Mouse (Mus musculus) neutrophil, adult 5-6 weeks (primary cell): ENCODE measurements around the gene Chdh. TPM values are rescaled to one million over a fixed set of nuclear protein-coding genes. Genes with fewer than 3 reads are reported as not detected.
A peak's percentile ranks its signal among the peaks of the same experiment; 100 is the strongest.

Experiments used
- ATAC-seq: fragments of 151-379, 151-347 bp; 2 replicates; pipeline ENCODE4 v1.8.0; 2017; ENCODE audit warnings: mild to moderate bottlenecking, moderate TSS enrichment; ENCODE audit not compliant: insufficient number of reproducible peaks, poor library complexity, low FRiP score, severe bottlenecking; ENCODE audit errors: extremely low read depth
- total RNA-seq: library from RNA; stranded (forward); fragments of 200-1000 nt; gene quantifications from 2 replicates; pipeline ENCODE4 v1.2.3, GENCODE M21; 2017

The Chdh gene
- 0.12 and 0.25 TPM in 2 replicates for total RNA-seq

DNA sequence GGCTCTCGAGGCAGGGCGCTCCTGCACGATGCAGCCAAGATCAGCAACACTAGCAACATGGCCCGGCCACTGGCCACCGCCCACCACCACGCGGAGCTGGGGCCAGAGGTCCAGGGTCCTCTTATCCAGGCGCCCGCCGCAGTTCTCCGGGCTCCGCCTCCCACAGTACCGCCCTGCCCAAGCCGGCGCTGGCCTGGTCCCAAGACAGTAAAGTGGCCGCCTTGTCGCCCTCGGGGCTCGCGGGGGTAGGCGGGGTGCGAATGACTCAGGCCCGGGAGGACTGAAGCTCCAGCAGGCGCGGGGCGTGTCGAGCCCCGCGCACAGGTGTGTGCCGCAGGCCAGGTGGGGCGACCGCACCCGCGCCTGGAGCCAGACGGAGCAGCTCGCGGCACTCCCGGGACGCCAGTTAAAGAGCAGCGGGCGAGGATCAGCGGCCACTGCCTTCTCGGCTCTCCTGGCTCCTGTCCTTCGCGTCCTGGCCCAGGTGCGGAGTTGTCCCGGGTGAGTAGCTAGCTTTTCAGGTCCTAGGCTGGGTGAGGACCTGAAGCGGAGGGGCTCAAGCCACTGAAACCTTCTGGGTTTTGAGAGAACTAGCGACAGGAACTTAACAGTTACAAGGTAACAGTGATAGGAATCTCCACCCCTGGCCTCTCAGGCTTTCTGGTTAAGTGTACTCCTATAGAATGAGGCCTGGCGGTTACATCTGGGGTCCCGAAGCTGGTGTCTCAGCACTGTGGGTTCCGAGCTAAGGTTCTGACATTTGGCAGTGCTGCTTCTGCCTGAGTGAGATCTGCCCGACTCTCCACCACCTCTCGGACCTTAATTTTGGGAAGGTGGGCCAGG lies at the start of gene Chdh, which contains the start of gene Il17rb:
Gene Chdh, plus strand, starts transcription at position 291 of the 843 bp plus-strand sequence.
Gene Il17rb, minus strand, starts transcription at position 164 of the 843 bp plus-strand sequence.
- ATAC-seq, result no peak

DNA sequence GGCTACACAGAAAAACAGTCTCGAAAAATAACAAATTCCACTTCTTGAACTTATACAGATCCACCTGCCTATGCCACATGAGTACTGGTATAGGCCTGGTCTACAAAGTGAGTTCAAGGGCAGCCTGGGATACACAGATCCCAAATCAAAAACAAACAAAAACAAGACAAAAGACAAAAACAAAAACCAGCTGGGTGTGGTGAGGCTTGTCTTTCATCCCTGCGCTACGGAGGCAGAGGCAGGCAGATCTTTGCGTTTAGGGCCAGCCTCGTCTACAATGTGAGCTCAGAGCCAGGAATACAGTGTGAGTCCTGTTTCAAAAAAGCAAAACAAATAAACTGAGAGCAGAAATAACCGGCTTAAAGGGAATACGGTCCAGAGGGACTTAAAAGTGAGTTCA lies 41.2 kb upstream of the Chdh start:
- no peak for ATAC-seq

DNA sequence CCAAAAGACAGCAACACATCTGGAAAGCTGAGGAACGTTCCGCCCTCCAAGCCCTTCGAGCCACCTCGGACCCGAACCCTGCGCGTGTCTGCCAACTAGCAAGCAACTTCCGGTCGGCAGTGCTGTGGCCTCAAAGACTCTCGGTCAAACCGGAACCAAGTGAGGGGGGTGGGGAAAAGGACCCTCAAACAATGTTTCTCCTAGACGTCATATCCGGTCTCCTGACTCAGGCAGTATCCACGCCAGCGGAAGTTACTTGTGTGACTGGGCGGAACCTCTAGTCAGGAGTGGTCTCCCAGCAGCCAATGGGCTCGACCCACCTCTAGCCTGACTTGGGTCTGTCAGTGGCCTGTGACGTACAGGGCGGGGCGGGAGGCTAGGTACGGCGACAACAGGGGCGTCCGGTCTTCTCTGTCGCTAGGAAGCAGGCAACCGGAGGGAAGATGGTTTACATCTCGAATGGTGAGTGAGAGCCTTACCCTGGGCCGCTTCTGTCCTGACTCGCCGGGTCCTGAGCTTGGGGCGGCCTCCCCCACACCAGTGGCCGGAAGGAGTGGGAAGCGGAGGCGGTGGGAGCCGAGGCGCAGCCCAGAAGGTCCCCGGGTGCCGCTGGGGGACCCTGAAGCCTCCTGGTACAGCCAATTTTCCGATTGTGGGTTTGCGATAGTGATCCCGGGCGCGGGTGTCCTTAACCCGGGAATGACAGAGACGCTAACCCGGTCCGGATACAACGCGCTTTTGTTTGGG lies 40.6 kb upstream of the Chdh start, which contains the start of gene Selenok:
Gene Selenok, plus strand, starts transcription at position 234 of the 747 bp plus-strand sequence.
- ATAC-seq, result peak; percentile 98

DNA sequence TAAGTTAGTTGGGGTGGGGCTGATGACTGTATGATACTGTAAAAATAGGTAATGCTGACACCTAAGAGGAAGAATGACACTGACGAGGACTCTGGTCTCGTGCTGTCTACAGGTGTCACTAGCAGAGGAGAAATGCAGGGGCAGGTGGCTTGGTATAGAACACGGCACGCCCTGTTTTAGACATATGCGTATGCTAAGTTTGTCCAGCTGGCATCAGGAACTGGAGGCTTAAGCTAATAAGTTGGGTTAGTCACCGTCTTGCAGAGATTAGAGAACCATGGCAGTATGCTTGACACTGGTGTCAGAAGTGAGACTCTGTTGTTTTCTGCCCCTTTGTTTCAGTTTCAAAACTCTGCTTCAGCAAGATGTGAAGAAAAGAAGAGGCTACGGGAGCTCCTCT lies 37.4 kb upstream of the Chdh start:
- no peak for ATAC-seq

DNA sequence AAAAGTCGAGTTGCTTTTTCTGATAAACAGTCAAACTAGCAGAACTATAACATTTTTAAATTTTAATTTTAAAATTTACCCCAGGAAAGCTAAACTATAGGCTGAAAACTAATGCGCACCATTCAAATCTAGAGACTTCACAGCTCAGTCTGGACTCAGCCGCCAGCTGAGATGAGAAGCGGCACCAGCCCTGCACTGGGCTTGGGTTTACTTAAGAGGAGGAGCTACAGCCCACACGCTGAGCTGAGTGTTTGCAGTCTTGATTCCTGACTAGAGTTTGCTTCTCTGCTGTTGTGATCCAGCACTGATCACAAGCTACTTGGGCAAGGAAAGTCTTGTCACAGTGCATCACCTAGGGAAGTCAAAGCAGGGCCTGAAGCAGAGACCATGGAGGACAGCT lies 36.8 kb upstream of the Chdh start:
- no peak for ATAC-seq

DNA sequence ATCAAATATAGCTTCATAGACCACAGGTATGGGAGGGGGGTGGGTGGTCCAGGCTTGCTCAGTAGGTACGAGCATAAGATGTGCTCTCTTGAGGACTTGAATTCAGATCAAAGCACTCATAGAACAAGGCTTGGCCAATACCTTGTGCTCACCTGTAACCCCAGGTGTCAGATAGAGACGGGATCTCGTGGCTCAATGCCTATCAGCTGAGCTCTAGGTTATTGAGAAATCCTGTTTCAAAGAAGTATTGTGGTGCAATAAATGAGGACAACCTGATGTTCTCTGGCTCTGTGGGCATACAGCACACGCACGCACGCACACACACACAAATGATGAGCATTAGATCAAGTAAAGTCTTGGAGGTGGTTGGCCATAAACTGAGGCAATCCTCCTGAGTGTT lies 31.9 kb upstream of the Chdh start:
- ATAC-seq, result no peak

DNA sequence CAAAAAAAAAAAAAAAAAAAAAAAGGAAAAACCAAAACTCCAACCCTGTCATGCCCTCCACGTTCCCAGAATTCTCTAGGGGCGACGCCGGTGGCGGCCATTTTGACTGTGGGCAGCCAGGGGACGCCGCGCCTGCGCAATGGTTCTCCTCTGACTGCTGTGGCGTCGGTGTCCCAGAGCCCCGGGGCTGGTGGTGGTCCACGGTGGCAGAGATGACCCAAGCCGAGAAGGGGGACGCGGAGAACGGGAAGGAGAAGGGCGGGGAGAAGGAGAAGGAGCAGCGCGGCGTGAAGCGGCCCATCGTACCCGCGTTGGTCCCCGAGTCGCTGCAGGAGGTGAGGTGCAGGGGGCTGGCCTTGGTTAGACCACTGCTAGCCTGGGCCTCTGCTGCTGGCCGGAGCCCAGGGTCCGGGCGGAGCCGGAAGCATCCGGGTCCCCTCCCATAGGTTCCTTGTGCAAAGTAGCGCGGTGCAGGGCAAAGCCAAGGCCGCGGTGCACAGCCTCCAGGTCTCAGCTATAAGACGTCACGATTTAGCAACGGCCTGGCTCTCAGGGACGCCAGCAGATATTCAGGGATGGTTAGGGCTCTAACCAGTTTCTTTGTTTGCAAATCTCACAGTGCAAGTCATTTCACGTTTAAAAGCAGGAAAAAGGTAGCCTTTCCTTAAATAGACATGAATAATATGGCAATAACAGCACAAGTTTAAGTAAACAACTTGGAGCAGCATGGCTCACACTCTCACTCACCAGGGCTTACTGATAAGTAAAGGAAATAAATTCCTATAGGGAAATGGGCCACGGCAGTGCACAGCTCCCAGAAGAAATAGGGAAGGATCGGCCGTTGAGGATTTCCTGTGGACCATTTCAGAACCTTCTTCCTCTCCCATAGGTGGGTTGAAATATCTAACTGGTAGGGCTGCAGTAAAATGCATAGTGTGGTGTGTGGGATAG lies 30.3 kb upstream of the Chdh start, which contains the start of gene Actr8:
Gene Actr8, plus strand, starts transcription at position 84 of the 951 bp plus-strand sequence.
- peak; percentile 47; the same call in 1 of the 2 replicates for ATAC-seq

DNA sequence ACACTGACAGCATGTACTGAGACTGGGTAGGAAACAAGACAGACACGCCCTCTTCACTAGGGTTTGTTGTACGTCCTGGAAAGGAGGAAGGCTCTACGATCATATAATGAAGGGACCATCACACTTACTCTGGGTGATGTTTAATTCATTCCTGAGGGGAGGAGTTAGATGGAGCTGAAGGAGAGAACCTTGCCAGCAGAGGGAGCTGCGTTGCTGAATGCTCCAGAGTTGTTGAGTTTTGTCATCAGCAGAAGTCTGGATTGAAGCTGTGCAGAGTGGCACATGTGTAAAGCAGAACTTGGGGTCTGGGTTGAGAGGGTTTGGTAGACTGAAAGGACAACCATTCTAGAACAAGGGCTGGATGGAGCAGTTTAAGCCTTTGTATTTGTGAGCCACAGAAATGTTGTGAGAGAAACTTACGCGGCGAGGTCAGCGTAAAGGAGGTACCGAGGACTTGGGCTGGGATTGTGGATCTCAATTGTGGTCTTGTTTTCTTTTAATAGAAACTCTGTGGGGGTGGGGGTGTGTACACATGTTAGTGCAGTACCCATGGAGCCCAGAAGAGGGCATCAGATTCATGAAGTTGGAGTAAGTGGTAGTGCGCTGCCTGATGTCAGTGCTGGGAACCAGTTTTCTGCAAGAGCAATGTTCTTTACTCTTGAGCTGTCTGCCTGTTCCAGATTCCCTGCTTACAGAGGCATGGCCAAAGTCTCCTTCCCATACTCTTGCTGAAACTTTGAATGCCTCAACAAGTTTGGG lies 28.2 kb upstream of the Chdh start:
- no peak for ATAC-seq

DNA sequence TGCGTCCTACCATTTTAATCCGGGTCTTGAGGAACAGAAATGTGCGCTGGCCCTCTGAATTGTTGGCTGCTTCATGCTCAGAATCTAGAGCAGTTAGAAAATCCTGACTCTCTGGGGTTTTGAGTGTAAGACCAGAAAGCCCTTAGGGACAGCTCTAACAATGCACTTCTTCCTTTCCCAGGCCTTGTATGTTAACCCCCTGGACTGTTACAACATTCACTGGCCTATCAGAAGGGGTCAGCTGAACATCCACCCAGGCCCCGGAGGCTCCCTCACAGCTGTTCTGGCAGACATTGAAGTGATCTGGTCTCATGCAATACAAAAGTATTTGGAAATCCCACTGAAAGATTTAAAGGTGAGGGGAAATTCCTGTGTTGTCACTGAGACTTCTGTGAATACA lies 22.7 kb upstream of the Chdh start:
- ATAC-seq, result no peak

DNA sequence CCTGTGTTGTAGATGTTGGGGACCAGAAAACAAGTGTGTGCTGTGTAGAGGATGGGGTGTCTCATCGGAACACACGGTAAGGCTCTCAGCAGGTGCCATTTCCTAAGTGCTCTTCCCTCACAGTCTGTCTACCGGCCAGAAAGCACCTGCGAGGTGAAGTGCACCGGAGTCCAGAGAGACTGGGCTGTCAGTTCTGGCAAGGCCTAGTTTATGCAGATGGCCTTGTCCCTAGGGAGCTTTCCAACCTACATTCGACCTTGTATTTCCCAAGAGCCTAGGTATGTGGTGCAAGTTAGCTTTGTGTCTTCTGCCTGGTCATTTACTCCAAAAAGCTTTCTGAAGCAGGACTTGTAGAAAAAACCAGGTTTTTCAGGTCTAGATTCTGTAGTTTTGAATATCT lies 21.5 kb upstream of the Chdh start:
- no peak for ATAC-seq

DNA sequence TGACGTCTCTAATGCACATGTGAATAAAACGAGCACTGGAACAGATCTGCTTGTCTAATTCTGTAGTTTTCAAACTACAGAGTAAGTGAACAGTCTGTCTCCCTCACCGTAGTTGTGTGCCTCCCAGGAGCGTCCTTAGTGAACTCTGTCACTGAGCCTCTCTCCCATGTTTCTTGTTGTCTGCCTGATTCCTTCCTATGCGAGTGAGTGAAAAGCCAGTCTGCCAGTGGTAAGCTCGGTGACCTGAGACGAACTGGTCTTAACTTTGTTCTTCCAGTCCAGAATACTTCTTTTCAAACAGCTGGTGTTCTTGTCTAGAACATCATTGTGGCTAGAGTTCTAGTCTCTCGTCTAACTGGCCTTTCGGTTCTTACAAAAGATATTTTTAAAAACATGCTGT lies 21.1 kb upstream of the Chdh start:
- no peak for ATAC-seq

DNA sequence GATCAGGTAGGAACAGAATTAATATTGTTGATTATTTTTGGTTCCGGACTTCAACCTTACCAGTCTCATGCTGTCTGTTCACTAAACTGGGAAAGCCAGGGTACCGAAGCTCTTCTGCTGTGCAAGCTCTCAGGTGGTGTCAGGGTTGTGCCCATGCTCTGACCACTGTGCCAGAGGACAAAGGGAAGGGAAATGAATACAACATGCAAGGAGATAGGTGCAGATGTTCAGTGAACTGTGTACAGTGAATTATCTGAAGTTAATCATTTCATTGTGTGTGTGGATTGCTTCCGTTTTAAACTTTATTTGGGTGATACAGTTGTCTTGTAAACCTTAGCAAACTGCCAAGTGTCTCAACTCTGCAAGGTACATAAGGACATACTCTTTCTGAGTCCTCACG lies 20.5 kb upstream of the Chdh start:
- no peak for ATAC-seq

DNA sequence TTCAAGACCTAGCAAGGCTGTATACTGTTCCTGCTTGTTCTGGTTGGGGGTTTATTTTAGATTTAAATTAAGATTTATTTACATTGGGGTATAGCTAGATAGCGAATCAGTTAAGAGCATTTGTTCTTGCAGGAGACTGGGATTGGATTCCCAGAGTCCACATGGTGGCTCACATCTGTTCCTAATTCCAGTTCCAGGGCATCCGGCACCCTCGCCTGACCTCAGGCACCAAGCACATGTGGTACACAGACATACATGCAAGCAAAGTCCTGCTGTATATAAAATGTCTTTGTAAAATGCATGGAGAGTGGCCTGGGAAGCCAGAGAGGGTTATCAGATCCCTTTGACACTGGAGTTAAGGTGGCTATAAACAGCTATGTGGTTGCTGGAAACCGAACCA lies 13.8 kb upstream of the Chdh start:
- no peak for ATAC-seq

DNA sequence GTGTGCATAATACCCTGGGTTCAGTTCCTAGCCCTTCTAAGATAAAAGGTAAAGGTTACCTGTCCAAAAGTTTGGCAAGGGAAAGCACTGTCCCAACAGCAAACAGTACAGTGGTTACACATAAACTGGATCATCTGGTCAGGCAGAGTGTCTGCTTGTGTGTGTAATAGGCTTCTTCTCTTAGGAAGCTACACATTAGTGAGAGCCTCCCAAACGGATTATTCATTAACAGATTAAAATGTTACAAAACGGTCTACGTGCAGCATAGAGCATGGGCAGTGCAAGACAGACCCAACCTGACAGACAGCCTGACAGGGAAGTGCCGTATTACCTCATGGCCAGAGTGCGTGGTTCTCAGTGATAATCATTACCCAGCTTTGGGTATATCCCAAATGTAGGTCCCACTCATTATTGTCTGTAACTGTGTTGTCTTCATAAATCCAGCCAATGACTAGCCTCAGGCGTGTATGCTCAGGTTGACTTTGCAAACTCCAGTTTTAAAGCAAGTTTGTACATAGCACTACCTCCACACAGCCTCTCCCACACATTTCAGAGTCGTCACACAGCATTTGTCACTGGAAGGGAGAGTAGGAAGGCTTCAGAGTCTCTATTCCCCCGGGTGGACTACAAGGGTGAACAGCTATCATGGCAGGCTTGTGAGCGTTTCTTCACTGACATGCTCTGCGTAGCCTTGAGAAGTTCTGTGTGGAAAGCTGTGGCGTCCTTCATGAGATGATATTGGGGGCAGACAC lies 12.6 kb upstream of the Chdh start:
- no peak for ATAC-seq

DNA sequence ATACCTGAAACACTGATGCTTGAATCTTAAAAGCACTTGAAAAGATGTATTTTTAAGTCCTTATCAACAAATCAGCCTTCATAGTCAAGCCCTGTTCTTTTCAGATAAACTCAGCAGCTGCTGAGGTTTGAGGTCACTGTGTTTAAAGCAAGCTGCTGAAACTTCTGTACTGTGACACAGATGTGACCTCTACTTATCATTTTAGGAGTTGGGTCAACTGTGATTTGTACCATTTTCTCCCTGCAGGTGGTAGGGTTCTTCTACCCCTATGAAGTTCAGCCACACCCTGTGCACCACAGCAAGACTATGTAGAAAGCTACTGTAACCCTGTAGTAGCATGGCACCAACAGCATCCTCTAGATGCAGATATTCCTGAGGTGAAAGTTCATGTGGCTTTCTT lies 11.5 kb upstream of the Chdh start:
- ATAC-seq, result no peak

DNA sequence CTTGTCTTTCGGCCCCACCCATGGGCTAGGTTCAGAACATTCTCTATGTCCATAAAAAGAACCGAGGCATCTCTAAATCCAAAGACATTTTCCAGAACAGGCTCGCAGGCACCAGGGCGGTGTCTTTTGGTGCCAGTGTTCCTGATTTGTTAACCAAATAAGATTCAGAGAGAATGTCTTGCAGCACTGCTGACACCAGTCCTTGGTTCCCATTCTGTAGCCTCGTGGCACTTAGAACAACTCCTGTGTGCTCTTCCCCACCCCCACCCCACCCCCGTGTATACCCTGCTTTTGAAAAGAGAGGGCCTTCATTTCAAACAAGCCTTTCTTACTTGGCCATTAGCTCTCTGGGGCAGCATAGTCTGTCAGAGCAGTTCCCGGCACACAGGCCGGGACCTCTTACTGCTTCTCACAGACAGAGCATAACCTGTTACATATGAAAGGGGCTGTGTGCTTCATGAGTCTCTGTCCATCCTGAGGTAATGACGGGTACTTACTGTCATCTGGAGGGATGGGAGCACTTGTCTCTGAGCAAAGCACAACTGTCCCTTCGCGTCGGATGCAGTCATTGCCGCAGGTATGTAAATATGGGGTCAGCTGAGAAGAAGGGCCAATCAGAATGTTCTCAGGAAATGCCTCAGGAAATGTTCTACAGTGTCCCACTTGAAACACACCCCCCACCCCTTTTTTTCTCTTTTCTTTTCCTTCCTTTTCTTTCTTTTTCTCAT lies 9.9 kb upstream of the Chdh start:
- no peak for ATAC-seq

DNA sequence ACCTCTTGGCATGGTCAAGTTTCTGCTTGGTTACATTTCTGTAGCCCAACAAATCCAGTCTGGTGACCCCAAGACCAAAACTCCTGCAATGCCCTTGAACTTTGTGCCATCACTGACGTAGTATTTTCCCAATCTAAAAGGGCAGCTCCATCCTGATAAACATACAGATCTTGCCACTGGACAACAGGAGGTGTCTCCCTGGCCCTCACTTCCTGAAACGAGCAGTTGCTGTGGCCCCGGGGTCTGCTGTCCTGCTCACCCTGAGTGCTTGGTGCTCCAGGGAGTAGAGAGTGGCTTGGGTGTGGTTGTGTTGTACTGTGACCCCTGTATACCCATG lies 9.4 kb upstream of the Chdh start:
- no peak for ATAC-seq
